Mouse (Mus musculus) layer of hippocampus, postnatal 36 days (tissue): Measurements from ENCODE around the gene Tmprss6. TPM values are rescaled to one million over a fixed set of nuclear protein-coding genes. Genes with fewer than 3 reads are reported as not detected.

ENCODE experiments used
- DNase-seq, 2 experiments: peaks; one replicate each; pipeline ENCODE4 v3.0.0; 2022
- total RNA-seq, 2 experiments: library from RNA; stranded (reverse); gene quantifications; 2 replicates each; pipeline ENCODE4 v1.2.3; 2021

The Tmprss6 gene
- total RNA-seq, 2 experiments from 2014 or later = 3.7 to 5.0 TPM

DNA sequence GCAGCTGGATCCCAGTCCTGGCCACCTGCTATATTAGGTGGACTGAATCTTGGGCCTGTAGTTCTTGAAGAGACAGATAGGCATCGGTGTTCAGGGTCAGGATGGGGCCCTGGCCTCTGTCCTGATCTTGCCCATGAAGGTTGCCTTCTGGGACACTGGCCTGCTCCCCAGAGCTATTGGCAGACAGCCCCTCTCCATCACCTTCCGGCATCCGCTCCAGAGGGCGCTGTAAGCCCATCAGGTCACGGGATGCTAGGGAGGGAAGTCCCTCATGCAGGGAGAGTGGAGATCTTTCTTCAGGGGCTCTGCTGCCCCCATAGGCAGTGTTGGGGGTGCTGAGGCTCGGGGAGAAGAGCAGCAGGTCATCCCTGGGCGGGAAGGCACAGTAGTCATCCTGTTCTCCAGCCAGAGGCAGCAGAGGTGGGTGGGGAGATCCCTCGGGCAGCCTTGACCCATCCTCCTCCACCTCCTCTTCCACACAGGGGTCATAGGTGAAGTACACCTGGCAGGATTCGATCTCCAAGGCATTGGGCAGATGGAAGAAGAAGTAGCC lies 13.1 kb upstream of the Tmprss6 start:
- DNase-seq = no peak

GRCm38 (mm10) chr15:78480991-78481390 lies 12.6 kb upstream of the Tmprss6 start:
- DNase-seq = no peak

- DNase-seq = no peak
Observed at GRCm38 (mm10) chr15:78480111-78480510, 11.7 kb upstream of the Tmprss6 start.

DNA sequence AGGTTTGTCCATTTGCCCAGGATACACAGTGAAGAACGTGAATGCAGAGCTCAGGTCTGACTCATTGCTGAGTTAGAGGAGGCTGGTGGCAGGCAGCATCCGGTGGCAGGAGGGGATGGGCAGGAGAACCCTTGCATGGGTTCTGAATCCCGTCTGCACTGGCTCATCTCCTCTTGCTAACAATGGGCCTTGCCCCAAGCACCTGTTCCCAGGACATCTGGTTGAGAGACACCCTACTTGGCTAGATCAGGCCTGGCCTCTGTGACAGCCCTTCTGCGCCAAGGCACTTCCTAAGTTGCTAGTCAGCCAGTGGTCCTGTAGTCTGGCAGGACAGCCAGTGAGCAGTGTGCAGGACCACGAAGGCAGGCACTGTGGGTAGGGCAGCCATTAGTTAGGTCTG lies 11.0 kb upstream of the Tmprss6 start:
- DNase-seq = no peak

- DNase-seq = no peak
Observed at GRCm38 (mm10) chr15:78478073-78478472, 9.6 kb upstream of the Tmprss6 start.

GRCm38 (mm10) chr15:78476878-78477277 lies 8.4 kb upstream of the Tmprss6 start:
- no peak for DNase-seq

- DNase-seq = no peak
Observed at GRCm38 (mm10) chr15:78475604-78476031, 7.2 kb upstream of the Tmprss6 start.

DNA sequence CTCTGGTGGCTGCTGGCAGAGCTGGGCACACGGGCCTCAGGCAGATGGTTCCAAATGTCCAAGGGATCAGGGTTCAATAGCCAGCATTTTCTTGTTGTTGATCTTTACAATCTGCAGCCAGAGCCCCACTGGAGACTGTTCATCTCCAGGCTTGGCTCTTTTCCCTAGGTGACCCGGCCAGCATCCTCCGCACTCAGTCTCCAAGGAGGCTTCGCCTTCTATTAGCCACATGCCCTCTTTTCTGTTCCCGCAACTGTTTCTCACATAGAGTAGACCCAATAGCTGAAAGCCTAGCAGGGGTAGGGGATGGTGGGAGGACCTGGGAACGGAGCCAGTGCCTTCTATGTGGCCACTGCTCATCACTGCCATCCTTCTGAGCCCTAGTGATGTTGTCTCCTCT lies 5.0 kb upstream of the Tmprss6 start:
- no peak for DNase-seq

- DNase-seq = no peak
Observed at GRCm38 (mm10) chr15:78471902-78472301, 3.5 kb upstream of the Tmprss6 start.

- no peak for DNase-seq
Observed at GRCm38 (mm10) chr15:78470495-78471276, 2.3 kb upstream of the Tmprss6 start.

DNA sequence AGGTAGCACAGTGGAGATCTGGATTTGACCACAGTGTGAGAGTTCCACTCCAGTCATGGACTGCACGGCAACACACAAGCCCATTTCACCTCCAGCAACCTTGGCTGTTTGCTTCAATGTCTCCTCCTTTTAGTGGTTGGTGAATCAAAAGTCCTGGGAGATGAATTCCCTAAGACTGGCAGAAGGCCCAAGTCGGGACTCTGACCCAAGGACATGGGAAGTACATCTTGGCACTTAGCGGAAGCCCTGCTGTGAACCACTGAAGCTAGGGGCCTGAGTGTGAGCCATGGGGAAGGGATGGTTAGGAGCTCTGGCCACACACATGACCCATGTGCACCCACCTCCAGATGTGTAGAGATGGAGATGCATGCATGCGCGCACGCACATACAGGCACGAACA lies 864 bp downstream of the Tmprss6 start:
- DNase-seq = no peak

GRCm38 (mm10) chr15:78466809-78467208 lies 1.6 kb downstream of the Tmprss6 start:
- no peak for DNase-seq

DNA sequence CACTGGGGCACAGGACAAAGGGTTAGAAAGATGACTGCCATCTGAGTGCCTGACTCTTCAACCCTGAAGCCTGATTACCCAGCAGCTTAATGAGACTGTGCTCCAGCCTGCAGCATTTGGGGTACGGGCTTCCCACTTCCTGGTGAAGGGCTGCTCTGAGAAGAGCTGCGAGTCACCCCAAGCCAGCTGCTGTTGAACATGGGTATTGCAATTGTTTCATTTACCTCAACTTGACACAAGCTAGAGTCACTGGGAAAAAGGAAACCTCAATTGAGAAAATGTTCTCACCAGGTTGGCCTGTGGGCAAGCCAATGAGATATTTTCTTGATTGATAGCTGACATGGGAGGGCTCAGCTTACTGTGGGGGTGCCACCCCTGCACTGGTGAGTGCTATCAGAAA lies 5.5 kb downstream of the Tmprss6 start:
- DNase-seq = no peak

- DNase-seq = no peak
Observed at GRCm38 (mm10) chr15:78457193-78457592, 11.2 kb downstream of the Tmprss6 start.

DNA sequence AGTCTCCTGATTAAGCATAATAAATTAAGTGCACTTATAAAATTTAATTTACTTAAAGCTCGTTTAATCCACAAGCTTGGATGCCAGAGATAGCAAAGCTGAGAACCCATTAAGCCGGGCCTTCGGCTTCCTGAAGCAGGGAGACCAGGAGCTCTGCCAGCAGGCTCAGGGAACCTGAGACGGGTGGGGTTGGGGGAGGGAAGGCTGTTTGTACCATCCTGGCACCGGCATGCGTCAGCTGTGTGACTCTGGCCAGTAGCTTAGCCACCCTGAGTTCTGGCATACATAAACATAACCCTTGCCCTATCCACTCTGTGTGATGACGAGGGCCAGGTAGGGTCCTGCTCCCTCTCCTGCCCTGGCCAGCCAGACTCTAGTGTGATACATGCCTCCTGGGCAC lies 12.4 kb downstream of the Tmprss6 start:
- DNase-seq = no peak

GRCm38 (mm10) chr15:78455168-78455567 lies 13.3 kb downstream of the Tmprss6 start:
- DNase-seq = no peak

- no peak for DNase-seq
Observed at GRCm38 (mm10) chr15:78452929-78453328, 15.5 kb downstream of the Tmprss6 start.

DNA sequence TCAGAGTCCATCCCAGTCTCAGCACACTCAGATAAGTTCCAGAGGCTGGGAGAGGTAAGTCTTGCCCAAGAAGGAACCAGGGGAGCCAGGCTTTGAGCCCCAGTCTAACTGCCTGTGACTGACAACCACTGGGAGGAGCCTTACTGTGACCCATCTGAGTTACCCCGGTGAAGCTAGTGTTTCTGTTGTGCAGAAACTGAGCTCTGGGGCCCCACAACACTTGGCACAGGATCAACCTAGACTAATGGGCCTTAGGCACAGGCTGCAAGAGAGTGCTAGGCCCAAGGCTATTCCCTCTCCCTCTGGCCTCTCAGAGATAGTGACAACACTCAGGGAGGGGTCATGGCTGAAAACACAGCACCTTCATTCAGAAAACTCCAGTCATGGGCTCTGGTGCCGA lies 17.2 kb downstream of the Tmprss6 start:
- no peak for DNase-seq

DNA sequence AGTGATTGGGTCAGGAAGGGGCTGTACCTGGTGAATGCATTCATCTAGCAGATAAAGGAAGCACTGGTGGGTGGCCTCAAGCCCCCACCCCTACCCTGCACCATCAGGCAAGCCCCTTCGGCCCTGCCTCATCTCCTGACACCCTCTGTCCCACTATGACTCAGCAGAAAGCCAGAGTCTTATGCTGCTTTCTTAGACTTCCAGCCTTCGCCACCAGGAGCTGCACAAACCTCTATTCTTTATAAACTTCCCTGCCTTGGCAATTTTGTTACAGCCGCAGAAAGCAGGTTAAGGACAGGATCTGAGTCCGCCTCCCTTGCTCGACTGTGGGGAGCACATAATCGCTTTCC lies 18.0 kb downstream of the Tmprss6 start:
- DNase-seq = no peak

- DNase-seq = no peak
Observed at GRCm38 (mm10) chr15:78449694-78450418, 18.6 kb downstream of the Tmprss6 start.

DNA sequence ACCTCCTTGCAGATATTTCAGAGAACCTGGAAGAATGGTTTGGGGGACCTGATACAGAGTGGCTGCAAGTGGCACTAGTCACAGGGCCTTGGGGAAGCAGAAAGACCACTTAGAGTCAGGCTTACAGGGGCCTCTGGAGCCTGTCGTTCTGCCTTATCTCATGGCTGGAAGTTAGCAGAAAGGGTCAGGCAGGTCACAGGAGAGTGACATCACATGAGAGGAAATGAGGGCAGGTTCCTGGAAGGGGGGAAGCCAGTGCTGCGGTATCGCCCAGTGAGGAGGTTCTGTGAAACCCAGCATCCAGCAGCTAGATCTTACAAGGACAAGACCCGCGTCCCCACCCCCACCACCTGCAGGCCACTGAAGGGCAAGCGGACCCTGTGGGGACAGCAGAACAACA lies 19.3 kb downstream of the Tmprss6 start:
- DNase-seq = no peak

- peak; percentile 90 to 91 for DNase-seq
Observed at GRCm38 (mm10) chr15:78447746-78448535, 20.5 kb downstream of the Tmprss6 start.

- DNase-seq = no peak
Observed at GRCm38 (mm10) chr15:78447121-78447520, 21.3 kb downstream of the Tmprss6 start.
